Mouse (Mus musculus): ENCODE measurements around the gene Ube2ql1.

DNA sequence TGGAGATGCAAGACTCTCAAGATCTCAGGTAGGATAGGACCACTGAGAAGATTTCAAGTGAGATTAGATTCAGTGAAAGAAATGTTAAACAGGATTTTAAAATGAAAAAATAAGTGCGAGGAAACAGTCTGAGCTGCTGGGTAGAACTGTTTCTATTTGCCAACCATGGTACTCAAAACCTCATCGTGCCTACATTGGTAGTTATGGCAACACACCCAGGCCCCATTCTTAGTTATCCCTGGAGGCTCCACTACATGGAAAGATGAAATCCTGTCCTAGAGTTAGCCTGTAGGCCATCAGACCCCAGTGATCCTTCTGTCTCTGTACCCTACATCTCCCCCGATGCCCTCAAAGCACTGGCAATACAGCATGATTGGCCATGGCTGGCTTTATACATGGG lies 14.3 kb downstream of the Ube2ql1 start:
- no peak for TF ChIP-seq POLR2A (IDR thresholded peaks at IDR 0.05; ENCODE audit: borderline replicate concordance, low read depth, low read length)
- TF ChIP-seq CTCF (IDR thresholded peaks at IDR 0.05; ENCODE audit: low read depth, low read length): no peak

Data from bone marrow macrophage, adult 2 months (primary cell).